Mouse (Mus musculus) spleen, adult 2 months (tissue): ENCODE measurements at regions not wholly inside any gene's neighbourhood (a gene's known extent, or its start where the extent isn't known, plus 50 kb on each side); places are given as distances from the start of the nearest gene placed in this dataset.

Source experiments
- CTCF ChIP-seq: fragments of 200-500 bp; IDR thresholded peaks from 2 replicates; pipeline ENCODE4 v1.5.1; 2011; ENCODE audit warnings: mild to moderate bottlenecking, inconsistent platforms; ENCODE audit not compliant: insufficient read depth, insufficient read length, insufficient replicate concordance; ENCODE audit errors: extremely low read depth
- POLR2A ChIP-seq: fragments of 200-500 bp; IDR thresholded peaks from 2 replicates; pipeline ENCODE4 v1.6.1; 2011; ENCODE audit warnings: low read depth, low read length, inconsistent platforms

DNA sequence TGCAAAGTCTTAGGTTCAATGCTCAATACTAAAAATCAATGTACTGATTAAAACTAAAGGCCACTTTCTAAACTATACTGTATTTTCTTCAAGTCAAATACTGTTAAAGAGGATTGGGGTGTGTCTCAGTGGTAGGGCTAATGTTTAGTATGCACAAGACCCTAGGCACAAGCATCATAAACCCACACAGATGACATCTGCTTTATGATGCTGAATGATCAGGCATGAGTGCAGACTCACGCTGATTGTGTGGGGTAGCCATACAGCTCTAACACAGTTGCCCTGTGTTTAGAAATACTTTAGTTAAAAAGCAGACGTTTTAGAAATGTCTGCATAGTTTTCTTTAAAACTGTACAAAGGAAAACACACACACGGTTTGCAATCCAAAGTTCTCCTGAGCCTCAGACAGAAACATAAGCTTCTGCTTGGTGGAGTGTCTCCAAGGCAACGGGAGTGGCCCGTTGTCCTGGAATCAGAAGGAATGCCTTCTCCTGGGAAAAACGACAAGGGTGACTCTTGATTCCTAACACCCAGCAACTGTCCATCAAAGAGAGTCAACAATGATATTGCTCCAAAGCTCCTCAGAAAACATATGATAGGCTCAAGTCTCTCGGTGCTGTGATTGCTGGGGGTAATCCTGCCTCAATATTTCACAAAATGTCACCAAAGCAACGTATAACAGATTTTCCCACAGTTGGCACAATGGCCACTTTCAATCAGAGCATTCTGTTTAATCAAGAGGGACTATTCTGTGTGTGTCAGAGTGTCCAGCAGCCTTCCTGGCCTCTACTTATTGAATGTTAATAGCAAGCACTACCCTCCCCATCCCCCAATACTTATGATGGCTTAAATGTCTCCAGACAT lies 209.9 kb downstream of the Qk start:
- TF ChIP-seq POLR2A = no peak
- TF ChIP-seq CTCF = no peak
